Mouse (Mus musculus) G1E (cell line): ENCODE results near the gene Gm7233.
"Not testable (repeated sequence)": the region's sequence is repeated elsewhere in the genome, so short reads cannot be mapped to it uniquely, and the experiment has no call there.

ENCODE experiments used
- CTCF ChIP-seq: IDR thresholded peaks from 2 replicates; pipeline ENCODE4 v1.5.1; 2012; ENCODE audit warnings: low read depth, low read length, inconsistent platforms, mixed read lengths
- GATA1 ChIP-seq: IDR thresholded peaks from 2 replicates; pipeline ENCODE4 v1.6.1; 2012; ENCODE audit warnings: borderline replicate concordance, low read length, inconsistent platforms, mixed read lengths
- GATA2 ChIP-seq: IDR thresholded peaks from 2 replicates; pipeline ENCODE4 v1.6.1; 2012; ENCODE audit warnings: low read depth, low read length, inconsistent platforms, borderline replicate concordance
- POLR2AphosphoS5 ChIP-seq: IDR thresholded peaks from 2 replicates; pipeline ENCODE4 v1.6.1; 2012; ENCODE audit warnings: low read depth, low read length, inconsistent platforms; ENCODE audit not compliant: insufficient replicate concordance

DNA sequence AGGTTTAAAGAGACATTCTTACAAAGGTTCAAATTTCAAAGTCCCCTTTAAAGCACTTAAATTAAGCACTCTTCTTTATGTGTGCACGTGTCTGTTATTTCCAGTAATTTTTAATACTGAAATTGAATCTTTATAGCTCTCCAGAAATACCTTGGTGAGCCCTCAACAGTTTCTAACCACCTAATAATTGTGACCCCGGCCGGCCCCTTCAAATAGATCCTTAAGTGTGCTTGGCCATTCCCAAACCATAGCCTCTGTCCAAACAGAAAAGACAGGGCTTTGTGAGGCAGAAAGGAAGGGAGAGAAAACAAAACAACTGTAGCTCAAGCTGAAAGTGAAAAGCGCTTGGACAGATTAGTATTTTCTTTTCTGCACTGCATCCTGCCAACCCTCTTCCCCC, 12.5 kb upstream of the Gm7233 start:
- not testable (repeated sequence) for TF ChIP-seq CTCF, GATA1, GATA2, POLR2AphosphoS5
